Mouse (Mus musculus) spleen, adult 2 months (tissue): ENCODE measurements around the gene Csnk2a1.

ENCODE experiments used
- CTCF ChIP-seq: fragments of 200-500 bp; IDR thresholded peaks from 2 replicates; pipeline ENCODE4 v1.5.1; 2011; ENCODE audit warnings: mild to moderate bottlenecking, inconsistent platforms; ENCODE audit not compliant: insufficient read depth, insufficient read length, insufficient replicate concordance; ENCODE audit errors: extremely low read depth
- POLR2A ChIP-seq: fragments of 200-500 bp; IDR thresholded peaks from 2 replicates; pipeline ENCODE4 v1.6.1; 2011; ENCODE audit warnings: low read depth, low read length, inconsistent platforms

DNA sequence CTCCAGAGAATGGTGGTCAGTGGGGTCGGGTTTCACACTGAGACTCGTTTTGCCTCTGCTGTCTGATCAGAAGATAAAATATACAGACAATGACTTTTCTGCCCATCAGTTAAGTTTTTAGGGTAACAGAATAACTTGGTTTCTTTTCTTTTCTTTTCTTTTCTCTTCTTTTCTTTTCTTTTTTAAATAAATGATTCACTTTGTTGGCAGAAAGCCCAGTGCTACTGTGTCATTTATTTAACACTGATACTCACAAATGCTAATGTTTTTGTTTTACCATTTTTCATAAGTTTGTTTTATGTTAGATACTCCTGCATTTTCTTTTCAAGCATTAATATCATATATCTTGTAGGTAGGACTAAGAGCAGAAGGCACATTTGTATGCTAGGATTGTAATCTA lies 13.9 kb downstream of the Csnk2a1 start:
- TF ChIP-seq CTCF, result no peak
- TF ChIP-seq POLR2A, result no peak
